Mouse (Mus musculus) limb, embryonic 14.5 days (tissue): ENCODE results near the gene Dnaja3. TPM values are rescaled to one million over a fixed set of nuclear protein-coding genes. Genes with fewer than 3 reads are reported as not detected.

Source experiments
- ATAC-seq: fragments of 200-750 bp; cut with Nextera tagmentation; 2 replicates; pipeline ENCODE4 v1.8.0; 2017; ENCODE audit warnings: low read depth, moderate number of reproducible peaks, moderate TSS enrichment; ENCODE audit not compliant: low FRiP score
- DNase-seq: peaks from one replicate; pipeline ENCODE4 v3.0.0-alpha.2; 2015; ENCODE audit warnings: low spot score
- H3K27ac ChIP-seq: fragments of 300-500 bp; sonication (generic); replicated peaks from 2 replicates; pipeline ENCODE4 v1.5.1; 2014; ENCODE audit warnings: low read depth, mild to moderate bottlenecking, low read length, moderate library complexity, mixed read lengths
- H3K27me3 ChIP-seq: fragments of 300-500 bp; sonication (generic); 2 replicates; pipeline ENCODE4 v1.6.1; 2014; ENCODE audit warnings: low read length, mixed read lengths; ENCODE audit not compliant: control insufficient read depth, insufficient read depth
- H3K36me3 ChIP-seq: fragments of 300-500 bp; sonication (generic); 2 replicates; pipeline ENCODE4 v1.6.1; 2014; ENCODE audit warnings: mild to moderate bottlenecking, low read length, moderate library complexity, mixed read lengths; ENCODE audit not compliant: control insufficient read depth, insufficient read depth
- H3K4me1 ChIP-seq: fragments of 300-500 bp; sonication (generic); 2 replicates; pipeline ENCODE4 v1.6.1; 2014; ENCODE audit warnings: antibody characterized with exemption, low read length, mixed read lengths; ENCODE audit not compliant: control insufficient read depth, insufficient read depth
- H3K4me2 ChIP-seq: fragments of 300-500 bp; sonication (generic); replicated peaks from 2 replicates; pipeline ENCODE4 v1.6.1; 2014; ENCODE audit warnings: low read depth, mild to moderate bottlenecking, low read length, moderate library complexity; ENCODE audit not compliant: severe bottlenecking
- H3K4me3 ChIP-seq: fragments of 300-500 bp; sonication (generic); replicated peaks from 2 replicates; pipeline ENCODE4 v1.5.1; 2014; ENCODE audit warnings: low read length
- H3K9ac ChIP-seq: fragments of 300-500 bp; sonication (generic); 2 replicates; pipeline ENCODE4 v1.6.1; 2014; ENCODE audit warnings: mild to moderate bottlenecking, low read depth, low read length, moderate library complexity; ENCODE audit not compliant: severe bottlenecking
- H3K9me3 ChIP-seq: fragments of 300-500 bp; sonication (generic); 2 replicates; pipeline ENCODE4 v1.6.1; 2016; ENCODE audit warnings: low read length; ENCODE audit not compliant: control insufficient read depth
- POLR2A ChIP-seq: fragments of 200-500 bp; IDR thresholded peaks from 2 replicates; pipeline ENCODE4 v1.8.0; 2012; ENCODE audit warnings: inconsistent platforms, mild to moderate bottlenecking, moderate library complexity, borderline replicate concordance; ENCODE audit not compliant: insufficient read depth, insufficient read length; ENCODE audit errors: extremely low read depth
- WGBS: fragments of 180-500 bp; shearing (Covaris S2); extraction: QIAGEN DNeasy Blood & Tissue Kit; methylation state at CpG from one replicate; pipeline ENCODE4 v1.1.7; 2014; 5-methylcytosine and 5-hydroxymethylcytosine counted together
- polyA plus RNA-seq, 2 experiments: library from polyadenylated mRNA; depleted of rRNA in 1 of 2; stranded (reverse) in 1 of 2; unstranded in 1 of 2; fragments of >200 nt; fragmentation: Nextera tagmentation in 1 of 2; extraction: Ambion mirVana in 1 of 2; gene quantifications; 2 replicates each; pipeline versions ENCODE4 v1.2.1 to v1.2.3; 2012 to 2014

The Dnaja3 gene
- polyA plus RNA-seq, 2 experiments: 30.2 to 54.7 TPM

DNA sequence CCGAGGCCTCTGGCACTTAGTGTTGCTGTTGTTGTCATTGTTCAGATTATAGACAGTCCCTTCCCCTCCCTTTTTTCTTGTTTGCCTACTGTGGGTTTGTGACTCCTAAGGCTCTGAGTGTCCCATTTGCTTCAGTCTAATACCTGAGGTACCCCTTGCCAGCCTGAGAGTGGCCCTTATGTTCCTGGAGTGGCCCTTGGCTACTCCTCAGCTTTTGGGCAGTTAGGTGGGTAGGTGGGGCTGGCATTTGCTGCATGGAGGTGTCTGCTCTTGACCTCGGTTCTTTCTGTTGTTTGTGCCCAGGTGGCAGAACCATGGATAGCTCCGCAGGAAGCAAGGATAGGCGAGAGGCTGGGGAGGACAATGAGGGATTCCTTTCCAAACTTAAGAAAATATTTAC lies 65.8 kb downstream of the Dnaja3 start:
- H3K4me3 ChIP-seq: no peak overlapping the region
- H3K27ac ChIP-seq: no peak overlapping the region
- ATAC-seq (no peak), DNase-seq (no peak)
- H3K9me3 ChIP-seq: no peaks in the 10 kb centered on the region
- no peak for TF ChIP-seq POLR2A
- no peak overlapping the region for H3K9ac ChIP-seq
- 69% methylated on average over 4 of the region's 4 CpGs for WGBS
- H3K4me1 ChIP-seq: no peaks in the 10 kb centered on the region
- no peaks in the 10 kb centered on the region for H3K27me3 ChIP-seq
- H3K4me2 ChIP-seq: no peak overlapping the region
- H3K36me3 ChIP-seq: peaks cover 88% of the 10 kb centered on the region

DNA sequence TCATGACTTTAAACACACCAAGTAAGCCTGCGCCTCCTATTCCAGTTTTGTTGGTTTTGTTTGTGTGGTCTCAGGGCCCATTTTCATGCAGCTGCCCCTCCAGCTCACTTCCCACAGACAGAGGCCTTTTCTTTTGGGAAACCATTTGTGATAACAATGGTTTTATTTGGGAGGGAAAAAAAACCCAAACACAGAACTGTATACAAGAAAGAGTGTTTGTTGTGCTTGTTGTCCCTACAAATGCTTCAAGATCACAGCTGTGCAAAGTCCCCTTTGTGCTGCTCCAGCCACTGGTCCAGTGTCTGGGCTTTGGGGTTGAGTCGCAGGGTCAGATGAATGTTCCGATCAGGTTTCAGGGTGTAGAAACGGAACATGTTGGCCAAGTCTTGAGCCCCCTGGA lies 71.4 kb downstream of the Dnaja3 start:
- no peaks in the 10 kb centered on the region for H3K4me1 ChIP-seq
- ATAC-seq: no peak
- no peak overlapping the region for H3K27ac ChIP-seq
- no peaks in the 10 kb centered on the region for H3K27me3 ChIP-seq
- TF ChIP-seq POLR2A: no peak
- no peaks in the 10 kb centered on the region for H3K9me3 ChIP-seq
- peaks cover 87% of the 10 kb centered on the region for H3K36me3 ChIP-seq
- no peak overlapping the region for H3K4me2 ChIP-seq
- 95% methylated on average over 4 of the region's 4 CpGs for WGBS
- no peak overlapping the region for H3K4me3 ChIP-seq
- H3K9ac ChIP-seq: no peak overlapping the region
- DNase-seq: no peak

DNA sequence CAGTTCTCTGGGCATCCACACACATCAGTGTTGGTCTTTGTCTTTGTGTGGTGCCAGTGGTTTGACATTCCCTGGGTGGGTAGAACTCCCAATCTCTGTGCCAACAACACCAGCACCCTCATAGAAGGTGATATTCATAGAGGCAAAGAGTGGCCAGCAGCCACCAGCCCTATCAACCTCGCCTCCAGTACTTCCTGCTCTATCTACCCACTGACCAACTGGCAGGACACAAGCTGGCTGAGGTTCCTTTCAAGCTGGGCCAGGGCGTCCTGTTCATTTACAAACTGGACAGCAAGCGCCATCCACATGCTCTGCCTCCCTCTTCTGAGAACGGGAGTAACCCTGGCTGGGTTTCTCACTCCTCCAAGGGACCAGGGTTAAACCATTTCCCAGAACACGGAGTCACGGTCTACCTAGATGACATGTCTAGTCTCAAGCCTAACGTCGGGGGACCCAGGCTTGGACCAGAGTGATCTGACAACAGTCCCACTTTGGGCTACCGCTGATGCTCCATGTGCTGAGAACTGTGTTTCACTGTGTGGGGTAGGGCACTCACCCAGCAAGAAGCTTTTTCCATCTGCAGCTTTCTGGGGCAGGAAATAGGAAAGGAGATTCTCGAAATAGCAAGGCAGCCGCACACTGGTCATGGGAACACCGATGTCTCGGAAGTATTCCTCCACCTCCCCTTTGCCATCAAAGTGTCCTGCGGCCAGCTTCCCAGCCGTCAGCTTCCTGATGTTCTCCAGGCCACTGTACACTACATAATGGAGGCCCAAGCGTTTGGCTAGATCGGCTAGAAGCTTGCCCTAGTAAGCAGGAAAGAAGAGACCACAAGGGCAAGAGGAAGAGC lies 74.3 kb downstream of the Dnaja3 start:
- no peak for TF ChIP-seq POLR2A
- Histone ChIP-seq H3K4me1 (peaks cover 5% of the 10 kb centered on the region; the same call in 1 of the 2 replicates), H3K27me3 (no peaks in the 10 kb centered on the region), H3K36me3 (peaks cover 63% of the 10 kb centered on the region), H3K9me3 (no peaks in the 10 kb centered on the region), H3K4me2 (no peak overlapping the region), H3K27ac (no peak overlapping the region), H3K9ac (no peak overlapping the region), H3K4me3 (no peak overlapping the region)
- 91% methylated on average over 17 of the region's 17 CpGs for WGBS
- no peak for DNase-seq
- no peak for ATAC-seq

DNA sequence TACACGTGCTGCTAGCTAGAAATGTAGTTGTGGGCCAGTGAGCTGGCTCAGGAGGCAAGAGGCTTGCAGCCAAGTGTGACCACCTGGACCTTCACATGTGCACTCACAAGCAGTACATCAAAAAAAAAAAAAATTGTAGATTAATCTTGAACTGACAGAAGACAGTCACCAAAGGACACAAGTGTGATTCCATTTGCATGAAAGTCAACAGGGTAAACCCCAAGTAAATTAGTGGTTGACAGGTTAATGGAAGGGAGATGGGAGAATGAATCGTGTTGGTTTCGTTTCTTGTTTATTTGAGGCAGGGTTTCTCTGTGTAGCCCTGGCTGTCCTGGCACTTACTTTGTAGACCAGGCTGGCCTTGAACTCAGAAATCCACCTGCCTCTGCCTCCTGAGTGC lies 78.1 kb downstream of the Dnaja3 start:
- H3K4me1 ChIP-seq: peaks cover 5% of the 10 kb centered on the region; the same call in 1 of the 2 replicates
- no peak overlapping the region for H3K27ac ChIP-seq
- no peak for TF ChIP-seq POLR2A
- no peaks in the 10 kb centered on the region for H3K9me3 ChIP-seq
- H3K4me2 ChIP-seq: peak overlapping the region; percentile 73
- H3K36me3 ChIP-seq: peaks cover 32% of the 10 kb centered on the region
- DNase-seq: no peak
- ATAC-seq: no peak
- peak overlapping the region; percentile 48 for H3K4me3 ChIP-seq
- no peaks in the 10 kb centered on the region for H3K27me3 ChIP-seq
- WGBS: 71% methylated on average over 3 of the region's 3 CpGs
- peak overlapping the region; percentile 87 for H3K9ac ChIP-seq

DNA sequence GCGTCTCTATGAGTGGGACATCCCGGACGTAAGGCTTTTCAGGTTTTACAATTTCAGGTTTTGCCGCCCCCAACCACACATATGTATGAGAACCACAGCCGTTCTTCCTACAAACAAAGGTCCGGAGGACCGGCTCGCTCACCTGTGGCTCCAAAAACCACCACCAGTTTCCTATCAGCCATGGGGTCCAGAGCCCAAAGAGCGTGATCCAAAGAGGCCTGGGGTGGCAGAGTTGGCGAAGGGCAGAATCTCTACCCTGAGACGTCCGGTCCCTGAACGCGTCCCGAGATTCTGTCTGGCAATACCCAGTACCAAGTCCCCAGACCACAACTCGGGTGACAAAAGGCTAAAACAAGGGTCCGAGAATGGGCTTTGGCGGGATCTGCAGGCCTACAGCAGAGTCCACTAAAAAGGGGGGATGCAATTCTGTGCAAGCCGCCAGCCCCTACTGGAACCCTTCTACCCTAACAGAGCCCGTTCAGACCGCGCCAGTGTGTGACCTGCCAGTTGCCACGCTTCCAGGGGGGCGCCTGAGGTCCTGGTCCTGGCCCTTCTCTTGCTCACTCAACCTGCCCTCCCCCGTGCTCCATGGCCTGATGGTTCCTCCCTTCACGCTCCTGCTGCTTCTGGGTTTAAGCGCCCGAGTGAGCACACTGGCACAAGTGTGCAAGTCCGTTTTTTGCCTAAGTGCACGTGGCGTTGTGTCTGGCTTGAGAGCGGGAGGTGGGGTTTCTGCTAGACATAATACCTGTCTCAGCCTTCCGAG lies 79.1 kb downstream of the Dnaja3 start, which contains the start of gene Nmral1:
Nmral1 (minus strand) TSS at position 604 of the 766 bp plus-strand sequence.
- Histone ChIP-seq H3K36me3 (peaks cover 22% of the 10 kb centered on the region), H3K27me3 (no peaks in the 10 kb centered on the region), H3K9ac (peak within 1 kb of the TSS; percentile 87), H3K4me1 (peaks cover 5% of the 10 kb centered on the region; the same call in 1 of the 2 replicates), H3K9me3 (no peaks in the 10 kb centered on the region), H3K27ac (peak within 1 kb of the TSS; percentile 91), H3K4me3 (peak within 1 kb of the TSS; percentile 48), H3K4me2 (peak within 1 kb of the TSS; percentile 73)
- DNase-seq (peak; percentile 53), ATAC-seq (peak; percentile 89)
- TF ChIP-seq POLR2A: peak; percentile 45; the same call in 1 of the 2 replicates
- 15% methylated on average over 31 of the region's 33 CpGs for WGBS
